ENCODE assay signal across 22 mouse cellular contexts in genomic region chr8:107521788-107522554, GRCm38 (mm10).
DNase-seq lines count a peak whose midpoint lies in the region; ATAC-seq and TF ChIP-seq lines count a peak whose summit lies in the region.
"Had no signal": no experiment of that assay in that cellular context is flagged by ENCODE, and none has a peak within 500 bp of the region (broad histone marks: within the 10 kb centered on the region; RNA-seq: fewer than 3 reads in every experiment).

No protein-coding gene starts in this region.

- no peak for DNase-seq in heart, embryonic 10.5 days (ENCODE audit: low spot score)
- DNase-seq in layer of hippocampus, adult 2 months (ENCODE audit: low spot score in 2 of 2) = no peak
- no peak for DNase-seq in layer of hippocampus, postnatal 10 days (ENCODE audit: low spot score in 2 of 2)
- DNase-seq in limb, embryonic 11.5 days (ENCODE audit: low spot score) = peak; percentile 40
- DNase-seq in layer of hippocampus, postnatal 14 days (ENCODE audit: low spot score in 2 of 2) = no peak
- no peak for DNase-seq in cerebellum, postnatal 4 days (ENCODE audit: low spot score in 2 of 2)
- DNase-seq in right cerebral cortex, postnatal 14 days = no peak
- DNase-seq: adrenal gland, postnatal 10 days; cerebellum, adult 11-12 months; cerebellum, postnatal 25 days; forebrain, postnatal 0 days; heart, adult 11 months; kidney, adult 11 months; right cerebral cortex, postnatal 25 days; thymus, adult 2 months had no signal

- peak overlapping the region; percentile 29; the same call in 1 of the 2 replicates for H3K27ac ChIP-seq in heart, embryonic 10.5 days
- H3K27ac ChIP-seq in heart, embryonic 11.5 days (ENCODE audit: low read depth, low read length) = no peak overlapping the region; the same call in 1 of the 2 replicates
- H3K27ac ChIP-seq in layer of hippocampus, adult 2 months = peak overlapping the region; percentile 59
- peak overlapping the region; percentile 81 for H3K27ac ChIP-seq in limb, embryonic 11.5 days (replicated peaks; ENCODE audit: low read depth, low read length)
- H3K27ac ChIP-seq: forebrain, embryonic 10.5 days; liver, embryonic 14.5 days; midbrain, embryonic 13.5 days; neural tube, embryonic 13.5 days had no signal

- TF ChIP-seq CTCF in layer of hippocampus, adult 2 months (conservative IDR thresholded peaks at IDR 0.05) = no peak

- peaks cover 16% of the 10 kb centered on the region for H3K4me1 ChIP-seq in heart, embryonic 10.5 days
- no peaks in the 10 kb centered on the region for H3K4me1 ChIP-seq in heart, embryonic 11.5 days (ENCODE audit: control insufficient read depth, insufficient read depth, low read length)
- peaks cover 10% of the 10 kb centered on the region; the same call in 1 of the 2 replicates for H3K4me1 ChIP-seq in limb, embryonic 11.5 days (ENCODE audit: control insufficient read depth, insufficient read depth, low read length)
- H3K4me1 ChIP-seq: midbrain, embryonic 13.5 days had no signal

- WGBS in heart, embryonic 10.5 days = 72% methylated on average over 8 of the region's 8 CpGs
- 66% methylated on average over 8 of the region's 8 CpGs for WGBS in heart, embryonic 11.5 days (ENCODE audit: insufficient replicate concordance)
- 61% methylated on average over 8 of the region's 8 CpGs for WGBS in limb, embryonic 11.5 days

- H3K36me3 ChIP-seq in heart, embryonic 10.5 days = peaks cover 6% of the 10 kb centered on the region; the same call in 1 of the 2 replicates
- no peaks in the 10 kb centered on the region for H3K36me3 ChIP-seq in heart, embryonic 11.5 days (ENCODE audit: control insufficient read depth, insufficient read depth, low read length)
- peaks cover 7% of the 10 kb centered on the region; the same call in 1 of the 2 replicates for H3K36me3 ChIP-seq in limb, embryonic 11.5 days (ENCODE audit: control insufficient read depth, insufficient read depth, low read length)

- H3K9ac ChIP-seq in heart, embryonic 11.5 days (ENCODE audit: low read depth, low read length) = no peak overlapping the region
- no peak overlapping the region for H3K9ac ChIP-seq in limb, embryonic 11.5 days (ENCODE audit: low read length)
- H3K9ac ChIP-seq: forebrain, postnatal 0 days; liver, embryonic 14.5 days; midbrain, embryonic 13.5 days; neural tube, embryonic 13.5 days had no signal

- no peaks in the 10 kb centered on the region for H3K27me3 ChIP-seq in heart, embryonic 10.5 days (ENCODE audit: insufficient read depth, poor library complexity, severe bottlenecking)
- no peaks in the 10 kb centered on the region for H3K27me3 ChIP-seq in heart, embryonic 11.5 days (ENCODE audit: control insufficient read depth, insufficient read depth, low read length)
- no peaks in the 10 kb centered on the region for H3K27me3 ChIP-seq in limb, embryonic 11.5 days (ENCODE audit: control insufficient read depth, insufficient read depth, low read length)
- H3K27me3 ChIP-seq: midbrain, embryonic 13.5 days; neural tube, embryonic 13.5 days had no signal

- H3K4me3 ChIP-seq in heart, embryonic 10.5 days = no peak overlapping the region
- H3K4me3 ChIP-seq in heart, embryonic 11.5 days (ENCODE audit: low read depth, low read length) = no peak overlapping the region
- H3K4me3 ChIP-seq in layer of hippocampus, adult 2 months = no peak overlapping the region
- H3K4me3 ChIP-seq in limb, embryonic 11.5 days (ENCODE audit: low read depth, low read length) = no peak overlapping the region
- H3K4me3 ChIP-seq: forebrain, embryonic 10.5 days; midbrain, embryonic 13.5 days; neural tube, embryonic 13.5 days had no signal

- ATAC-seq in heart, embryonic 11.5 days (replicated peaks; ENCODE audit: insufficient number of reproducible peaks, low FRiP score, low TSS enrichment) = no peak
- no peak; the same call in 1 of the 2 replicates for ATAC-seq in limb, embryonic 11.5 days (ENCODE audit: insufficient number of reproducible peaks, low FRiP score, low TSS enrichment, low read depth)
- ATAC-seq: activated CD4-positive, CD25-positive, alpha-beta regulatory T cell, adult 4 months; midbrain, embryonic 13.5 days had no signal

- H3K9me3 ChIP-seq in heart, embryonic 10.5 days = no peaks in the 10 kb centered on the region
- no peaks in the 10 kb centered on the region for H3K9me3 ChIP-seq in heart, embryonic 11.5 days (replicated peaks; ENCODE audit: control insufficient read depth, low read length)
- H3K9me3 ChIP-seq in limb, embryonic 11.5 days (ENCODE audit: control insufficient read depth, low read length) = no peaks in the 10 kb centered on the region
- H3K9me3 ChIP-seq: forebrain, embryonic 10.5 days; G1E; midbrain, embryonic 13.5 days; neural tube, embryonic 13.5 days had no signal

- no peak overlapping the region for H3K4me2 ChIP-seq in heart, embryonic 11.5 days
- H3K4me2 ChIP-seq in limb, embryonic 11.5 days (ENCODE audit: low read depth, severe bottlenecking) = no peak overlapping the region
- H3K4me2 ChIP-seq: midbrain, embryonic 13.5 days; neural tube, embryonic 13.5 days had no signal
